Mouse (Mus musculus): Measurements from ENCODE around the gene Ube2f.

Gene Ube2f

DNA sequence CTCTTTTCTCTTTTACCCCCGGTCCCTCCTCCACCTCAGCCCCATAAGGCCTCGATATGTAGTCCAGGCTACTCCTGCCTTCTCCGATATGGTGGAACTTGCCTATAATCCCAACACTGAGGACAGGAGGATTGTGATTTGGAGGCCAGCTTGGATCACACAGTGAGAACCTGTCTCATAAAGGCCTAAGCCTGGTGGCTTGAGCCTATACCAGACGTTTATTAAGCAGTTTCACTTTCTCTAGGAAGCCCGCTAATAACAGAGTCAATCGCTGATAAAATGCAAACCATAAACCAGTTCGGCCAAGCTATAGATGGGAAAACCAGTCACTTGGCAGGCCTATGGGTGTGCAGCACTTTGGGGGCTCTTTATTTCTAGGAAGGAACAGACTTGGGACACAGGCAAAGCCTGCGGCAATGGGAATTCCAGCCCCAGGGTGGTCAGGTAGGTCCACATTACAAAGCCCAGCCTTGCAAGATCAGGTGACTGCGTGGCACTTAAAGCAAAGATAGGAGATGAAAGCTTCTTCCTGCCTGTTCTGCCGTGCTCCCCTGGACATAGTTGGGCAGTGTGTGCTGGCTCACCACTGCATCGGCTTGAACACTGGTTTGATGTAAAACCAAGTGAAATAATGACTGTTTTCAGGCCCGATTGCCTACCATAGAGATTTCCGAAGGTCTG, 49.1 kb downstream of the Ube2f start:
- DNase-seq: no peak

GRCm38 (mm10) chr1:91299707-91300426, 49.8 kb downstream of the Ube2f start:
- no peak for DNase-seq

DNA sequence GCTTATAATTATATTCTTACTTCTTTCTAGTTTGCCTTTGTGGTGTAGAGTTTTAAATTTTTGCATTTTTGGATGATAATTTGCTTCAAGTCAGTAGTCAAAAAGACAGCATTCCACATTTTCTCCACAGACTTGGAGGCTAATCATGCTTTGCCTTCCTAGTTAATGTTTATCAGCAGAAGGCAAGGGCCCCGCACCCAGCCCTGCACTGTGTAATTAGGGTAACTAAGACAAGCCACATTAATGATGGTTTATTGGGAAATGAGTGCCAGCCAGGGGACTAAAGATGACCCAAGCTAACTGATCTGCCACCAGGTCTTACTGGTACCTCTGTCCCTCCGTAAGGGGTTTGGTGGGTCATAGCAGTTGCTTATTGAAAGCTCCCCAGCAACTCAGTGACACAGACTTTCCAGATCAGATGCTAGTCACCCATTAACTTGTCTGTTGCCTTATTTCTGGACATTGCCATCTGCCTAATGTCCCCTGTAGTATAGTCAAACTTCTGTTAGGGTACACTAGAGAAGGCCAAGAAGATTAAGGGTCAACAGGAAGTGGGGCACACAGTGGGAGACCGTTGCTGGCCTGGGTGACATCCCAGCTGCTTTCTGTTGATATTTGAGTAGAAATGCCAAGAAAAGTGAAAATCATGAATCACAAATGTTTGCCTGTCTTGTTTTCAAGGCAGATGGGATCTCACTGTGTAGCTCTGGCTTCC, 51.3 kb downstream of the Ube2f start:
- DNase-seq: no peak

- DNase-seq: no peak
These were observed 51.9 kb downstream of the Ube2f start for GRCm38 (mm10) chr1:91302021-91302420.

GRCm38 (mm10) chr1:91304621-91305020, 54.5 kb downstream of the Ube2f start:
- no peak for DNase-seq

DNA sequence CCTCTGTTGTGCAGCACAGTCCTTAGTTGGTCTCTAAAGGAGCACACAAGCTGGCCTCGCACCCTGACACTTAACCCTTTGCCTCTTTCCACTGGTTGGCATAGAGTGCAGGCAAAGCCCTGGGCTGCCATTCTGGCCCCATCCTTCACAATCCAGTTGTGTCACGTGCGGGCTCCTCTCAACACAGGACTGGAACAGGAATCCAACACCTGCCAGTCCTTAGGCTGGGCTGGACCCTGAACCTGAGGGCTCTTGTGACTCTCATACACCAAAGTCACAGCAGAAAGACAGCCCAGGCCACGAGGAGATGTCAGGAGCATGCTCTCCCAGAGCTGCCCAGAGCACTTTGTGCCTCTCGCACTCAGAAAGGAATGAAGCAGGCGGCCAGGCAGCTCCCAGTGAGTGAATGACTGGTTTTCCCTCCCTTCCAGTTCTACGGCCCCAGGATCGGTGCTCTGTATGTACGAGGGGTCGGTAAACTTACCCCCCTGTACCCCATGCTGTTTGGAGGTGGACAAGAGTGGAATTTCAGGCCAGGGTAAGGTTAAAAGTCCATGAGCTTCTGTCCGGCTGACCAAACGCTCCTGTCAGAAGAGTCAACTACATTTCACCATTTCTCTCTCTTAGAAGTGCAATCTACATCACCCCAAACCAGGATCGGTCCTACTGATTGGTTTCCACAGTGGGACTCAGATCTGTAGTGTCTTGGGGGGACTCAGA, 59.4 kb downstream of the Ube2f start:
- no peak for DNase-seq

GRCm38 (mm10) chr1:91312273-91312672, 62.2 kb downstream of the Ube2f start:
- DNase-seq: no peak

- DNase-seq: no peak
These were observed 63.1 kb downstream of the Ube2f start for GRCm38 (mm10) chr1:91313251-91313650.

GRCm38 (mm10) chr1:91317656-91318055, 67.6 kb downstream of the Ube2f start:
- DNase-seq: no peak

DNA sequence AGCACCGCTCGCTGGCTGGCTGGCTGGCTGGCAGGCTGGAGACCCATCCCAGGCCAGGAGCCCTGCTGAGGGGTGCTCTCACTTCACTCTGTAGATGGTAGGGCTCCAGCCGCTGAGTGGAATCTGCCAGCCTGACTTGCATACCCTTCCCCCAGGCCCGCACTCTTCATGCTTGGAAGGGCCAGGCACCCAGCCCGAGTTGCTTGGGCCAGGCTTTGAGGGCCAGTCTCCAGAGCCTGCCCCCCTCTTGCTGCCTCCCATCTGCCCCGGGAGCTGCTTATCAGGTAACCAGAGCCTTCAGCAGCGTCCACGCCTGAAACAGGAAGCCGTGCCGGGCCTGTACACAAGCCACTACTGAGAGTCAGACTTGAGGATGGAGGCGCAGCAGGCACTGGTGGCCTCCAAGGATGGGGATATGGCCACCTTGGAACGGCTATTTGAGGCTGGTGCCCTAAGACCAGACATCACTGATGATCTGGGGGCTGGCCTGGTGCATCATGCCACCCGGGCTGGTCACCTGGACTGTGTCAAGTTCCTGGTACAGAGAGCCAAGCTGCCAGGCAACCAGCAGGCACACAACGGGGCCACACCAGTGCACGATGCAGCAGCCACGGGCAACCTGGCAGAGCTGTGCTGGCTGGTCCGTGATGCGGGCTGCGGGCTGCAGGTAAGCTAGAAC, 71.8 kb downstream of the Ube2f start, which contains the start of gene Espnl:
Gene Espnl, plus strand, starts transcription at position 316 of the 679 bp plus-strand sequence.
- peak; percentile 23 for DNase-seq

- DNase-seq: no peak
These were observed 74.5 kb downstream of the Ube2f start for GRCm38 (mm10) chr1:91324646-91325045.

GRCm38 (mm10) chr1:91325488-91326042, 75.5 kb downstream of the Ube2f start:
- no peak for DNase-seq

GRCm38 (mm10) chr1:91332102-91332501, 82.0 kb downstream of the Ube2f start:
- DNase-seq: peak; percentile 26

- no peak for DNase-seq
These were observed 83.5 kb downstream of the Ube2f start for GRCm38 (mm10) chr1:91333582-91333981.

DNA sequence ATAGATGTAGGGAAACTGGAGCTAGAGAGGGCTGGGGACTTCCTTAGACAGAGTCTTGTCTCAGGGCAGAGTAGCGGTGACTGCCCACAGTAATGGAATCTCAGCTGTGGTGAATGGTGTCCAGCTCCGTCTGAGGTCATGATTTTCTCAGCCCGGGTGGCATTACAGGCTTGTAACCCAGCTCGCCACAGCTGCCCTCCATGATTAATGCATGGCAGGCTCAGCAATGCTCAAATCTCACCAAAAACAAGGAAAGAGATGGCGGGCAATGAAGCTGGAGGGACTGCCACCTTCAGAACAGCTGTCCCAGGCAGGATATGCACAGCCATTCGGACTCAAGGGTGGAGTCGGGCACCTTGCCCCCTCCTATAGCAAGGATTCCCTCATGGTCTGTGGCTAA, 87.3 kb downstream of the Ube2f start:
- DNase-seq: no peak

Measured in thymus, postnatal 4 days (tissue).